Mouse (Mus musculus): ENCODE measurements around the gene Clhc1.
"Not testable (repeated sequence)": the region's sequence is repeated elsewhere in the genome, so short reads cannot be mapped to it uniquely, and the experiment has no call there.

The Clhc1 gene

DNA sequence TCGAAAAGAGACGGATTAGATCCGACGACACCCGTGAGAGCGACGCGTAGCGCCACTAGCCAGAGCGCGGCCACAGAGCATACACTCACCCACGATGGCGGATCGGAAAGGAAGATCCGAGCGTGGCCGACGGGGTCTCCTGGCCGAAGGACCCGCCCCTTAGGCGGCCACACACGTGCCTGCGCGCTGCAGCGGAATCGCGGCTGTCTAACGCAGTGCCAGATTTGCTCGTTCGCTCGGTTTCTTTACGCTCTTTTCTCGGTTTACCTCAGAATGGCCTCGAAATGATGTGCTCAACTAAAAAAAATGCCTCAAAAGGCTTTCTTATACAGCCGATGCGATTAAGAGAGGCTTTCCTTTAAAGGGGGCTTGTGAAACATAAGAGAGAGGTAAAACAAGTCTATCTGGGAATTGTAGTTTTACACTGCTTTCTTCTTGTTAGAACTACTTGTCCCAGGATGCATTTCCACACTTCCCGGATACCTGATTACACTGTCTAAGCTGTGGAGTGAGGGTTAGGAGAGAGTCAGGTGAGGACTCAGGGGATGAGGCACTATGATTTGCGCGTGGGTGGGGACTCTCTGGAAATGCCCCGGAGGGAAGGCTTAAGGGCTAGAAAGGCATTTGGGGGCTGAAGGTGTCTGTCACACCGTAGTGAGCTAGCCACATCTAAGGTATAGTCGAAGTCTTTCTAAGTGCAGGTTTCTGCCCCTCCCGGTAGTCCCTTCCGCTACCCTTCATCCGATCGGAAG is at the start of gene Clhc1, which contains the start of gene Rps27a:
Clhc1 (plus strand) TSS at position 199 of the 752 bp plus-strand sequence.
Rps27a (minus strand) TSS at position 358 of the 752 bp plus-strand sequence.
- DNase-seq (ENCODE audit: low spot score in 2 of 2) = peak; percentile 90 to 93

DNA sequence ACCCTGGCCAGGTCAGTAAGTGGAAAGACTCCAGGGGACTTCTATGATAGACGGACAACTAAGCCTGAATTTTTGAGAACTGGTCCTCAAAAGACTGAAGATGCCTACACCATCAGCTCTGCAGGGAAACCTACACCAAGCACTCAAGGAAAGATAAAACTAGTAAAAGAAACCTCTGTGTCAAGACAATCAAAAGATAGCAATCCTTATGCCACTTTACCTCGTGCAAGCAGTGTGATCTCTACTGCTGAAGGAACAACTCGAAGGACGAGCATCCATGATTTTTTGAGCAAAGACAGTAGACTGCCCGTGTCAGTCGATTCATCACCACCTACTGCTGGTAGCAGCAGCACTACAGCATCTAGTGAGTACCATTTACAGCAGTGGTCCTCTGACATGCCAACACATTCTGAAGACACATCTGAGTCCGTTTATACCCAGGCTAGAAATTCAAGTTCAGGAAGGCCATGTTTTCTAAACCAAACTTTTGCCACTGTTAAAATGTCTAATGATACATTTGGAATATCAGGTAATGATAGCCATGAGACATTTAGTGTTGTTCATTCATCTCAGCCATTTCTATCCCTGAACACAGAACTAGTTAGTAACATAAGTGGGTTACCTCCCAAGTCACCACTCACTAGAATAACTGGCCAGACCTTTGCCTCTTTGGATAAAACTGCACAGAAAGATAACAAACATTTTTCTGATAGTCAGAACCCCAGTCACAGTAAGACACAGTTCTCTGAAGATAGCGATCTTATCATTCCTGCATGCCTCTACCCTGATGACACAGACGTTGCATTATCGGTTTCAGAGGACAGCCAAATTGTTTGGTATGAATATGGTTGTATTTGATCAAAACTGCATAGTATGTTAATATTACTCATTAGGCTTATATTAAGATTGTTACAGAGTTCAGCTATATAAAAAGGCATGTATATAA is 43.5 kb upstream of the Clhc1 start:
- no peak for DNase-seq (ENCODE audit: low spot score in 2 of 2)

DNA sequence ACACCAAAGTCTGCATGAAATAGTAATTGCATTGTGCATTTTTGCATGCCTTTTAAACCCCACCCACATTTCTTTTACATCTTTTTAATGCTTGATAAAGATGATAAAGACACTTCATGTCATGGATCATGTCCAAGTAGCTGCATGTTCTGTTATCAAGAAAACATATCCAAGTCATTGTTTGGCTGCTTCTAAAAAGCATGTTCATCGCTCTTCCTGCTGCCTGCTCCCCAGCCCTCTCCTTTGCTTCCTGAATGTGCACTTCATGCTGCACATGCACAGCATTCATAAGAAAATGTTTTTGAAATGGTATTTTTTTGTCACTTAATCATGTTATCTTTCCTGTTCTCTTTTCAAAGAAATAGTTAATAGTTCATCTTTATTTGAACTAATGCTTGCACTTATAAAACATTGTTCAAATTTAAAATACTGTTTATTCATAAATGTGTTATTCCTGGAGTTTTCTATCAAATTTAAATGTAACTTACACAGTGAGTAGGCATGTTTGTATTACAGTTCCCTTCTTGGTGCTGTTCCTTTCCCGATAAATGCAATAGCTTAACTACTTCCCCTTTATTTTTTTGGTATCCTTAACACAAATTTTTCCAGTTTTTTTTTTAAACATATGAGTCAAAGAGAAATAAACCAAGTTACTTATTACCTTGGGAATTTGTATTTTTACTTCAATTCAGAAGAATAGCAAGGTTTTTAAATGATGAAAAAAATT is 42.7 kb upstream of the Clhc1 start:
- no peak for DNase-seq (ENCODE audit: low spot score in 2 of 2)

DNA sequence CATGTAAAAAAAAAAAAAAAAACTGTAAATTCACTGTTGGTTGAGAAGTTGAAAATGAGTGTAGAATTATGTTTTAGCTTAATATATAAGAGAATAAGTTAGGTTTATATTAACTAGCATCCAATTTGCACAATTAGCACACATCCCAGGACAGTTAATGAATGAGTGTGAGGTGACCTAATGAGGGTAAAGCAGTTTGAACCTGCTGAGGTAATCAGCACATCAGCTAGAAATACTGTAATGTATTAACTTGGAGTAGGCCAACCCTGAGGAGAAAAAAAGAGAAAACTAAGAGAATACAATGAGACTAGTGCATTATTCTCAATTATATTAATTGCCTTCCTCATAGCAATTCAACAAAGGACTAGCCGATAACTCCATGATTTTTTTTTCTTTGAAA is 38.3 kb upstream of the Clhc1 start:
- no peak for DNase-seq (ENCODE audit: low spot score in 2 of 2)

DNA sequence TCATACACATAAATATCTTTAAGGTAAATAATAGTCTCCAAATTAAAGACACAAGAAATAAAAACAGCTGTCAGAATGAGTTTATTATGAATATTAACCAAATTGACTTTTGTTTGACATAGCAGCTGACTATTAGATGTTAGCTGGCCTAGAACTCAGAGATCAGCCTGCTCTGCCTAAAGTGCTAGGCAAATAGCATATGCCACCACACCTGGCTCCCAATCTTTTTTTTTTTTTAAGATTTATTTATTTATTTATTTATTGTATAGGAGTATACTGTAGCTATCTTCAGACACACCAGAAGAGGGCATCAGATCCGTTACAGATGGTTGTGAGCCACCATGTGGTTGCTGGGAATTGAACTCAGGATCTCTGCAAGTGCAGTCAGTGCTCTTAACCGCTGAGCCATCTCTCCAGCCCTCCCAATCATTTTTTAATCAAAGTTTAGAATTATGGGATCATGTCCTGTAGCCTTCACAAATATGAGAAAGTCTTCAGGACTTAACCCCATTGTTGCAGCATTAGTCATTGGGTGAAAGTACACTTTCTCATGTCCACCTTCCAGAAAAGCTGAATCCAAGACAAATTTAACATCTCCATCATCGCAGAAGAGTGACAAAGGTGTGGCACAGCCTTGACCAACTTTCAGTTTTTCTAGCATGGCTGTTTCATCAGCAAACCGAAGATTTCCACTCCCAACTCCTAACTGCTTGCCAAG is 34.8 kb upstream of the Clhc1 start:
- no peak for DNase-seq (ENCODE audit: low spot score in 2 of 2)

DNA sequence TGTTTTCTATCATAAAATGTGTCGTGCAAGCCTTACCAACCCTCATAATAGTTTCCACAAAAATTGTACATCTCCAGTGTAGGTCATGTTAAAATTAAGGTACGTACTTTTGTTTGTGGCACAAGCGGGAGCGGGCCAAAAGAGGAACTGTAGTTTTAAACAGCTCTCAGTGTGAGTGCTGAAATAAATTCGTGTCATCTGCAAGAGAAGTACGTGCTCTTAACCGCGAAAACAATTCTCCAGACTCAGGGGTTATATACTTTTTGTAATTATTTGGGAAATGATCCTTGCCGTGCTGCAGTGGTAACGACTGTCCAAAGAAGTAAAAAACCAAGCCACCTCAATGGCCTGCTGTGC is 33.4 kb upstream of the Clhc1 start:
- DNase-seq (ENCODE audit: low spot score in 2 of 2) = no peak

DNA sequence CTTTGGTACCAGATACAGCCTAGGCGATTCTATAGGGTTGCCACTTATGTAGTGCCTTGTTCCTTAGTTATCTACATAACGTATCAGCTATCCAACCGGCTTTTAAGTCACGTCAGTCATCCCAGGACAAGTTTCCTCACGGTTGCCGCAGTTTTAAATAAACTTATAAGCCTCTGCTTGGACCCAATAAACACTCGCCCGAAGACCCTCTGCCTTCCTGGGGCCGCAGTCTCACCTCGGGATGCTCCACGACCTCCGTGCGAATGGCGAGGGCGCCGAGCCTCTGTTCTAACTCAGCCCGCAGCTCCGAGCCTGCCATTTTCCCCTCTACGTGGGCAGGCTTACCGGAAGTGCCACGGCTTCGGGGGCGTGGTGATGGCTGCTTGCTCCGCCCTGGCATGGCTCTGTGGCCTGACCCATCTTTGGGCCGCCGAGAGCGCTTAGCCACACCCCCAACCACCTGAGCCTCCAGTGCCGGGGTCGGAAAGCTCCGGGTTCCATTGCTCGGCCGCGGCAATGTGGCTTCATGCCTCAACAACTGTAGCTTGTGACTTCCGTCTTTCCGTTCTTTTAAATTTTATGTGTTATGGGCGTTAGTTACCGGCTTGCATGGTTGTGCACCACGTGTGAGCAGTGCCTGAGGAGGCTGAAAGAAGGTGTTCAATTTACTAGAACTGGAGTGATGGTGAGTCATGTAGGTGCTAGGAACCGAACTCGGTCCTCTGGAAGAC is 32.9 kb upstream of the Clhc1 start, which contains the start of gene Prorsd1:
Prorsd1 (minus strand) TSS at position 352 of the 731 bp plus-strand sequence.
- DNase-seq (ENCODE audit: low spot score in 2 of 2) = peak; percentile 91 to 92

DNA sequence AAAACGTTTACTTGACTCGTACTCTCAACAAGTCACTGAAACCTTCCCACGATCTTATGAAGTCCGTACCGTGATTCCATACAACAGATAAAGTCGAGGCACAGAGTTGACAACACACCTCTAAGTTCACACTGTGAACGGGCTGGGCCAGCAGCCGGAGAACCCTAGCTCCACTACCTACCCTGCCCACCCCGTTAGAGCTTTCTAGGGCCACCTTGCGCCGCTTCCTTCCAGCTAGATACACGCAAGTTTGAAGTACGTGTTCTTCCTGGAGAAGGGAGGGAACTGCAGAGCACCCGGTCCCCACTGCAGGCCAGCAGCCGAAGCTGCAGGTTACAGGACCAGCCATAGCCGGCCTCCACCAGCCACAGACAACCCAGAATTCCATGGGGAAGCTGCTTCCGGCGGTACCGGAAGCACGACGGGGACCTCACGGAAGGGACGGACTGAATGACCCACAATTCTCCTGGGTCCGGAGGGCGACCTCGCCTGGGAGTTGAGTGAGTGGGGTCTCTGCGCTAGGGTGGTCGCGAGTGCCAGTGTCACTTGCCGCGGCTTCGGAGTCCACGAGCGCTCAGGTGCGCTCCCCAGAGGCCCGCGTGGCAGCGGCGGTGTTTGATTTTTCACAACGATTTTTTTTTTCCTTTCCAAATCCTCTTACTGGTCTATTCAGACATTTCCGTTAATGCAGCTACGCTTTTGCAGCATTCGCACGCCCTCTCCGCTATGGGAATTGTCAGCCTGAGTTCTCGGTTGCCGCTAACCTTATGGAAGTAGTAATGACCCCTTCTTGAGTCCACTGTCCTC is 21.6 kb upstream of the Clhc1 start, which contains the start of gene Mtif2:
Mtif2 (plus strand) TSS at position 421 of the 807 bp plus-strand sequence.
- DNase-seq (ENCODE audit: low spot score in 2 of 2) = peak; percentile 66 to 73

DNA sequence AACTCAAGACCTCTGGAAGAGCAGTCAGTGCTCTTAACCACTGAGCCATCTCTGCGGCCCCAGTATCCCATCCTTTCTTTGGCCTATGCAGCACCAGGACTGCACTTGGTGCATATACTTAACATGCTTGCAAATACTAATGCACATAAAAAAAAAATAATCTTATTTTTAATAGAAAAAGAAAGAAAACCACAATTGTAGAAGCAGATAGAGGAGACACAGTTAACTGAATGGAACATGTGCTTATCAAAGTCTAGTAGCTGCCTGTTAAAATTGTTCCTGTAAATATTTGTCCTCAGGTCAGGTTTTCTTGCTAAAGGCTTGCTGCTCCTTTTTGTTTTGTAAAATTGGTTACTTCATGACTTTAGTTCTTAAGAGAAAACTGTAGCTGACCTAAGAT is 9.5 kb upstream of the Clhc1 start:
- no peak for DNase-seq (ENCODE audit: low spot score in 2 of 2)

DNA sequence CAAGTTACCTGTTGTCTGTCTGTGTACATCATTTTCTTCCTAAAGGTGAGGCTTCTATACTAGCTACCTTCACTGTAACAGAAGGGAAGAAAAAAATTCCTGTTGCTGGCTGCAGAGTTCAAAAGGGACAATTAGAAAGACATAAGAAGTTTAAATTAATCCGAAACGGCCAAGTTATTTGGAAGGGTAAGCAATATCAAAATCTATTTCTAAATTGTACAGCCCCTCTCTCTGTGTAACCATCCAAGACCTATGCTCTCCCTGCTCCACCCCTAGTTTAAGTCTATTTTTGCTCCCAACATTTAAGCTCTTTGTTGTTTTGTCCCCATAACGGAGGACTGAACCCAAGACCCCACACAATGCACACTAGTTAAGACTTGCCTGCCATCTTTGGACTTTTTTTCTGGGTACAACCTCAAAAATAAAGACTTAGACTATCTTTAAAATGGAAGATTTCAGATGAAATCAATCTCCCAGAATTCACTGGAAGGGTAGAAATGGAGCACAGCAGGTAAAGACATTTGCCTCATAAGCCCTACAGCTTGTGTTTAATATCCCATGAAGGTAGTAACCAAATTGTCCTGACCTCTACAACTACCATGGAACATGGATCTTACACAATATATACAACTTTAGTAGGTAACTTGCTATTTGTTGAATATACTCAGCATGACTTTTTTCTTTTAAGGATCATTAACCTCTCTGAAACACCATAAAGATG is 3.4 kb upstream of the Clhc1 start:
- no peak for DNase-seq (ENCODE audit: low spot score in 2 of 2)

DNA sequence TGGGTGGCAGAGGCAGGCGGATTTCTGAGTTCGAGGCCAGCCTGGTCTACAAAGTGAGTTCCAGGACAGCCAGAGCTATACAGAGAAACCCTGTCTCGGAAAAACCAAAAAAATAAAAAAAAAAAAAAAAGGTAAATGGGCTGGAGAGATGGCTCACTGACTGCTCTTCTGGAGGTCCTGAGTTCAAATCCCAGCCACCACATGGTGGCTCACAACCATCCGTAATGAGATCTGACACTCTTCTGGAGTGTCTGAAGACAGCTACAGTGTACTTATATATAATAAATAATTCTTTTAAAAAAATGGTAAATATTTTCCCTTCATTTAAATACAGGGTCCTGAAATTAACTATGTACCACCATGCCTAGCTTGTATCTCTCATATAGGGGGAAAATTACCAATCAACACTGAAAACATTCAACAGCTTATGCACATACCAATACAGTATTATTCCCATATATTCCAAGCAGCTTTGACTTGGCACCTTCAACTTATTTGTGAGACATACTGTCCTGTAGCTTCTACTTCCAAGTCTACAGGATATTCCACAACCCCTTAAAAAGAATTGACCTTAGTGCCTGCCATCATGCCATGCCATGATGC is 2.5 kb upstream of the Clhc1 start:
- DNase-seq (ENCODE audit: low spot score in 2 of 2) = not testable (repeated sequence)

DNA sequence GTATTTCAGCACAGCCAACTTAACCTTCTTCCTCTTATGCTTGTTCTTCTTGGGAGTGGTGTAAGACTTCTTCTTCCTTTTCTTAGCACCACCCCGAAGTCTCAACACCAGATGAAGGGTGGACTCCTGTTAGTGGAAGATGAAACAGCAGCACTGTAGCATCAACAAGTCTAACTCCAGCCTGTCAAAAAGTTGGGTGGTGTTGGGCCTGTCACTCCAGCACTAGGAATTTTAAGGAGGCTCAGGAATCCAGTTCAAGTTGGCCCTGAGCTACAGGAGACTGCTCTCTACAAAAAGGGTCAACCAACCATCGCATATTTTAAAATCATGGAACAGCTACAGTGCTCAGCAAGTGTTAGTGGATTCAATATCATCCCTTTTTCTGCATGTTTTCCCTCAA is 1.5 kb upstream of the Clhc1 start:
- not testable (repeated sequence) for DNase-seq (ENCODE audit: low spot score in 2 of 2)

DNA sequence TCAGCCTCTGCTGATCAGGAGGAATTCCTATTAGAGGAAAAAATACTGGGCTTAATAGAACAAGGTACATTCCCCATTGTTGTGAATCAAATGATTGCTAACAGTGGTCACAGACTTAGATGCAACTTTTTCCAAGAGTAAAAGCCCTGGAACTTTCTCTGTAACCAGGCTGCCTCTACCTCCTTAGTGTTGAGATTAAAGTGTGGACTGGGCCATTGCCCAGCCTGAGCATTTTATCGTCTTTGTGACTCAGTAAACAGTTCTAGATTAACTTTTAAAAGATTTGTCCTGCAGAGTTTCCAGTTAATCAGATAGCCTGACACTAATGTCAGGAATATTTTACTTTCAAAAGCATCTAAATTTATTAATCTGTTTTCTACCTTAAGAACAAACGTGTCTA is 988 bp upstream of the Clhc1 start:
- DNase-seq (ENCODE audit: low spot score in 2 of 2) = no peak

DNA sequence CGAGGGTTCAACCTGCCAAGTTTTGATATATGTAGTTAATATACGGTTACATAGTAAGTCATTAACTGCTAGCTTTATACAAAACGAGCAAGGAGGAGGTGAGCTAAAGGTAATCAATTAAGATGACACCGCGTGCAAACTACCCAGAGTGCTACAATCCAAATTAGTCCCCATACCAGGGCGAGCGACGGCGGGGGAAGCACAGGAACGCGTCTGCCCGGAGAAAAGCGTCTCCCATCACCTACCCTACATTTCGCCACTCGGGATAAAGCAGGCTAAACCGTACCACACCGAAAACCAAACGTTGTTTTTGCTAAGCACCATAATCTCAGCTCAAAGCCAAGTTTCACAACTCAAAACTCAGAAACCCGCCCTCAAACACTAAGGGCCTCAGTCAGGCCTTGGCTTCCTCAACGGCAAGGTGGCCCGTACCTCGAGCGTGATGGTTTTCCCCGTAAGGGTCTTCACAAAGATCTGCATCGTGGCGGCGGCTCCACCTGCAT is 450 bp upstream of the Clhc1 start:
- no peak for DNase-seq (ENCODE audit: low spot score in 2 of 2)

DNA sequence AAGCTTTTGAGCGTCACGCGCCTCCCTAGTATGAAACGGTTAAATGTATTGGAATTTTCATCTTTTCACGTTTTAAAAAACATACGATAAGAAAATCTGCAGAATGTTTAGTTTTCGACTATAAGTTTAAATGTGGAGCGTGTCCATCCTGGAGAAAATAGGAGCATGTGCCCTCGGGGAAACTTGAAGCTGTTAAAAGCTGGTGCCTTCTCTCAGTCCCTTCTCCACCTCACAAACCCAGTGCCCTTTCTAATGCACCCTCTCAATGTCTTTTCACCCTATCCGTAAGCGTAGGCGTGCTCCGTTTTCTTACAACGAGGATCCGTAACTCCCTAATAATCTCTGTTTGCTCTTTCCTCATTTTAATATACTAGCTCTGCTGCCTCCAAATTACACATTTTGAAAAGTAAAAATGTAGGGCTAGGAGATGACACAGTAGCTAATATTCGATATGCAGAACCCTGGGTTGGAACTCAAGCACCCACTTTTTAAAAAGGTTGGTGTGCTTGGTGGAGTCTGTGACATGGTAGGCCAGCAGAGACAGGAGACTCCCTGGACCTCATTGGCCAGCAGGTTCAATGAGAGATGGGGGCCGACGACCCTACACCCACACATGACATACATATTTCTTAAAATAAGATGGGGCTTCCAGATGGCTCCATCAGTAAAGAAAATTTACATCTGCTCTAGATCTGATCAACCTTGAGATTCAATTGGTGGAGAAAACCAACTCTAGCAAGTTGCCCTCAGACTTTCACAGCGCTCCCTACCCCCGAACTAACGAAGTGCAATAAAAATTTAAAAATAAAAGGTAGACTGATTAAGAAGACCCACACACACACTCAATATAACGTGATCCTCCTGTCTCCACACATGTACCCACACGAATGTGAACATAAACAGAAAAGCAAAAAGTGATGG is 1.0 kb downstream of the Clhc1 start:
- no peak for DNase-seq (ENCODE audit: low spot score in 2 of 2)

DNA sequence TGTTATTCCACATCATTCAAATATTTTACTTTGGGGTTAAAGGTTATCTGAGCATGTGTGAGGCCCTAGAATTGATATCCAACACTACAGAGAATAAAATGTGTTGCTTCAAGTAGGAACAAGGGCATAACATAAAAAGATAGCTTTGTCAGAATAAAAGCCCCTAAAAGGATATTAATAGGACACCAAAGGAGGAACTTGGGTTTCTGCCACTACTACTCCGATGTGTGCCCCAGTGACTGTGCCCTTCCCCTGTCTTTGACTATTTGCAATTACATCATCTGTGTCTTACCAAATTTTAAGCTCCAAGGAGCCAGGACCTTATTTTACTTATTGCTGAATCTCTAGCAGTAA is 1.7 kb downstream of the Clhc1 start:
- DNase-seq (ENCODE audit: low spot score in 2 of 2) = no peak

DNA sequence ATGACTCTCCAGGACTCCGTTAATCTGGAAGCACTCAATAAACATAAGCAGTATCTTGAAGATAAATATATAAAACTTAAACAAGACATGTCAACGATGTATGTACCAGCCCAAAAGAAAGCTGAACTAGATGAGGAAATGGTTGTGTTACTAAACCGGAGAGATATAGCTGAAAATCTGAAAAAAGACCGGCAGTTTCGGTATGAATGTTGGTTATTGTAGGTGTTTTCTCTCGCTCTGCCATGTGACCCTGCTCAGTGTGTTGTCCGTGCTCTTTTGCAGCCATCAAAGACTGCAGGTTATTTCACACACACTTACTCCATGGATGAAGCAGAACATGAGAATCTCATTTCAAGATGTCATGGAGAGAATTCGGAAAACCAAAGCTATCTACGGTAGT is 12.7 kb downstream of the Clhc1 start:
- no peak for DNase-seq (ENCODE audit: low spot score in 2 of 2)

Measured in urinary bladder, postnatal 36 days (tissue).